Mouse (Mus musculus): ENCODE measurements around the gene Zdhhc14. TPM values are rescaled to one million over a fixed set of nuclear protein-coding genes. Genes with fewer than 3 reads are reported as not detected.

The Zdhhc14 gene
- total and polyA plus RNA-seq, 2 experiments from 2014 or later: 0.74 to 5.2 TPM

GRCm38 (mm10) chr17:5752716-5753585 lies 260.6 kb downstream of the Zdhhc14 start:
- no peak for TF ChIP-seq EP300 (IDR thresholded peaks at IDR 0.05; ENCODE audit: low read depth)
- TF ChIP-seq CTCF (IDR thresholded peaks at IDR 0.05; ENCODE audit: low read depth): peak; percentile 91
- Histone ChIP-seq H3K27me3 (ENCODE audit: control insufficient read depth, insufficient read depth, low read length) (no peaks in the 10 kb centered on the region), H3K9me3 (replicated peaks; ENCODE audit: control insufficient read depth, low read length) (no peaks in the 10 kb centered on the region), H3K27ac (ENCODE audit: low read depth) (no peak overlapping the region), H3K9ac (replicated peaks; ENCODE audit: low read depth, low read length) (no peak overlapping the region), H3K4me3 (ENCODE audit: low read depth, low read length) (peak overlapping the region; percentile 39), H3K36me3 (replicated peaks; ENCODE audit: control insufficient read depth, insufficient read depth, low read length) (no peaks in the 10 kb centered on the region), H3K4me1 (ENCODE audit: control insufficient read depth, insufficient read depth) (peaks cover 4% of the 10 kb centered on the region; the same call in 1 of the 2 replicates), H3K4me2 (ENCODE audit: low read depth, low read length) (peak overlapping the region; percentile 58)
- DNase-seq (ENCODE audit: low spot score): peak; percentile 75
- 11% methylated on average over 29 of the region's 29 CpGs for WGBS
- ATAC-seq (ENCODE audit: insufficient read depth, low read depth): peak; percentile 64

GRCm38 (mm10) chr17:5755489-5755888 lies 263.1 kb downstream of the Zdhhc14 start:
- Histone ChIP-seq H3K4me1 (ENCODE audit: control insufficient read depth, insufficient read depth) (peaks cover 4% of the 10 kb centered on the region; the same call in 1 of the 2 replicates), H3K27me3 (ENCODE audit: control insufficient read depth, insufficient read depth, low read length) (no peaks in the 10 kb centered on the region), H3K4me3 (ENCODE audit: low read depth, low read length) (no peak overlapping the region), H3K36me3 (replicated peaks; ENCODE audit: control insufficient read depth, insufficient read depth, low read length) (no peaks in the 10 kb centered on the region), H3K27ac (ENCODE audit: low read depth) (no peak overlapping the region), H3K9ac (replicated peaks; ENCODE audit: low read depth, low read length) (no peak overlapping the region), H3K9me3 (replicated peaks; ENCODE audit: control insufficient read depth, low read length) (no peaks in the 10 kb centered on the region), H3K4me2 (ENCODE audit: low read depth, low read length) (no peak overlapping the region)
- WGBS: 74% methylated on average over 7 of the region's 7 CpGs
- TF ChIP-seq CTCF (IDR thresholded peaks at IDR 0.05; ENCODE audit: low read depth) (no peak), EP300 (IDR thresholded peaks at IDR 0.05; ENCODE audit: low read depth) (no peak)
- no peak for DNase-seq (ENCODE audit: low spot score)
- ATAC-seq (ENCODE audit: insufficient read depth, low read depth): no peak

- 66% methylated on average over 5 of the region's 5 CpGs for WGBS
- no peak overlapping the region for H3K9ac ChIP-seq (replicated peaks; ENCODE audit: low read depth, low read length)
- H3K4me1 ChIP-seq (ENCODE audit: control insufficient read depth, insufficient read depth): peaks cover 4% of the 10 kb centered on the region; the same call in 1 of the 2 replicates
- H3K36me3 ChIP-seq (replicated peaks; ENCODE audit: control insufficient read depth, insufficient read depth, low read length): no peaks in the 10 kb centered on the region
- no peak for DNase-seq (ENCODE audit: low spot score)
- no peak overlapping the region for H3K4me3 ChIP-seq (ENCODE audit: low read depth, low read length)
- no peaks in the 10 kb centered on the region for H3K9me3 ChIP-seq (replicated peaks; ENCODE audit: control insufficient read depth, low read length)
- TF ChIP-seq EP300 (IDR thresholded peaks at IDR 0.05; ENCODE audit: low read depth) (no peak), CTCF (IDR thresholded peaks at IDR 0.05; ENCODE audit: low read depth) (no peak)
- H3K27me3 ChIP-seq (ENCODE audit: control insufficient read depth, insufficient read depth, low read length): no peaks in the 10 kb centered on the region
- no peak for ATAC-seq (ENCODE audit: insufficient read depth, low read depth)
- H3K4me2 ChIP-seq (ENCODE audit: low read depth, low read length): no peak overlapping the region
- no peak overlapping the region for H3K27ac ChIP-seq (ENCODE audit: low read depth)
Observed at GRCm38 (mm10) chr17:5756065-5756464, 263.7 kb downstream of the Zdhhc14 start.

GRCm38 (mm10) chr17:5756855-5757254 lies 264.5 kb downstream of the Zdhhc14 start:
- Histone ChIP-seq H3K4me1 (ENCODE audit: control insufficient read depth, insufficient read depth) (peaks cover 4% of the 10 kb centered on the region; the same call in 1 of the 2 replicates), H3K4me3 (ENCODE audit: low read depth, low read length) (no peak overlapping the region), H3K27me3 (ENCODE audit: control insufficient read depth, insufficient read depth, low read length) (no peaks in the 10 kb centered on the region), H3K27ac (ENCODE audit: low read depth) (no peak overlapping the region), H3K4me2 (ENCODE audit: low read depth, low read length) (no peak overlapping the region), H3K9ac (replicated peaks; ENCODE audit: low read depth, low read length) (no peak overlapping the region), H3K9me3 (replicated peaks; ENCODE audit: control insufficient read depth, low read length) (no peaks in the 10 kb centered on the region), H3K36me3 (replicated peaks; ENCODE audit: control insufficient read depth, insufficient read depth, low read length) (no peaks in the 10 kb centered on the region)
- WGBS: 71% methylated on average over 15 of the region's 15 CpGs
- DNase-seq (ENCODE audit: low spot score) (no peak), ATAC-seq (ENCODE audit: insufficient read depth, low read depth) (no peak)
- TF ChIP-seq CTCF (IDR thresholded peaks at IDR 0.05; ENCODE audit: low read depth) (no peak), EP300 (IDR thresholded peaks at IDR 0.05; ENCODE audit: low read depth) (no peak)

- no peaks in the 10 kb centered on the region for H3K27me3 ChIP-seq (ENCODE audit: control insufficient read depth, insufficient read depth, low read length)
- no peaks in the 10 kb centered on the region for H3K4me1 ChIP-seq (ENCODE audit: control insufficient read depth, insufficient read depth)
- ATAC-seq (ENCODE audit: insufficient read depth, low read depth) (no peak), DNase-seq (ENCODE audit: low spot score) (no peak)
- no peaks in the 10 kb centered on the region for H3K9me3 ChIP-seq (replicated peaks; ENCODE audit: control insufficient read depth, low read length)
- no peak overlapping the region for H3K9ac ChIP-seq (replicated peaks; ENCODE audit: low read depth, low read length)
- H3K27ac ChIP-seq (ENCODE audit: low read depth): no peak overlapping the region
- H3K4me3 ChIP-seq (ENCODE audit: low read depth, low read length): no peak overlapping the region
- no peak overlapping the region for H3K4me2 ChIP-seq (ENCODE audit: low read depth, low read length)
- H3K36me3 ChIP-seq (replicated peaks; ENCODE audit: control insufficient read depth, insufficient read depth, low read length): no peaks in the 10 kb centered on the region
- WGBS: 75% methylated on average over 5 of the region's 5 CpGs
- TF ChIP-seq CTCF (IDR thresholded peaks at IDR 0.05; ENCODE audit: low read depth) (no peak), EP300 (IDR thresholded peaks at IDR 0.05; ENCODE audit: low read depth) (no peak)
Observed at GRCm38 (mm10) chr17:5763768-5764167, 271.4 kb downstream of the Zdhhc14 start.
